Mouse (Mus musculus) lung, adult 2 months (tissue): ENCODE results near the gene Cldn10.

Experiments used
- CTCF ChIP-seq: fragments of 200-500 bp; IDR thresholded peaks from 2 replicates; pipeline ENCODE4 v1.5.1; 2011; ENCODE audit warnings: mild to moderate bottlenecking, low read length, control low read depth; ENCODE audit not compliant: insufficient read depth
- POLR2A ChIP-seq: fragments of 200-500 bp; IDR thresholded peaks from 2 replicates; pipeline ENCODE4 v1.6.1; 2011; ENCODE audit warnings: low read depth, mild to moderate bottlenecking, control low read depth, low read length, borderline replicate concordance; ENCODE audit errors: extremely low read depth

GRCm38 (mm10) chr14:118768354-118768713, 19.4 kb upstream of the Cldn10 start:
- TF ChIP-seq CTCF = no peak
- TF ChIP-seq POLR2A = no peak
